In genomic region chr4:155251147-155251546, GRCm38 (mm10) we compare ENCODE assay signal across 8 mouse cellular contexts. TPM values are rescaled to one million over a fixed set of nuclear protein-coding genes. Genes with fewer than 3 reads are reported as not detected.
A peak's percentile ranks its signal among the peaks of the same experiment; 100 is the strongest.
DNase-seq lines count a peak whose midpoint lies in the region; ATAC-seq lines count a peak whose summit lies in the region.

No protein-coding gene starts in this region.

- 83% methylated on average over 3 of the region's 3 CpGs for WGBS in heart, embryonic 14.5 days
- WGBS in hindbrain, embryonic 10.5 days = 75% methylated on average over 3 of the region's 3 CpGs
- 65% methylated on average over 3 of the region's 3 CpGs for WGBS in midbrain, embryonic 11.5 days

- DNase-seq in heart, adult 18-20 months = no peak
- peak; percentile 88 for DNase-seq in brain, adult 2 months (ENCODE audit: low read depth, low spot score)
- no peak for DNase-seq in hindbrain, embryonic 10.5 days (ENCODE audit: low spot score)
- no peak for DNase-seq in midbrain, embryonic 11.5 days (ENCODE audit: low spot score, missing footprints)
- DNase-seq in right cerebral cortex, postnatal 25 days = no peak
- DNase-seq in gastrocnemius, postnatal 10 days = no peak
- no peak for DNase-seq in embryo, embryonic 10 days (ENCODE audit: low spot score)

- H3K4me2 ChIP-seq in heart, embryonic 14.5 days (ENCODE audit: low read length) = peak overlapping the region; percentile 84
- peak overlapping the region; percentile 96 for H3K4me2 ChIP-seq in midbrain, embryonic 11.5 days

- H3K36me3 ChIP-seq in heart, embryonic 14.5 days (ENCODE audit: control insufficient read depth, insufficient read depth, low read length) = peaks cover 4% of the 10 kb centered on the region; the same call in 1 of the 2 replicates
- peaks cover 26% of the 10 kb centered on the region for H3K36me3 ChIP-seq in hindbrain, embryonic 10.5 days
- H3K36me3 ChIP-seq in midbrain, embryonic 11.5 days (ENCODE audit: control insufficient read depth, insufficient read depth, low read length) = 0 out of 2 replicates have a peak, but pooled peaks cover 4% of the 10 kb centered on the region

- H3K4me1 ChIP-seq in heart, embryonic 14.5 days (ENCODE audit: control insufficient read depth in 2 of 2, insufficient read depth in 2 of 2, low read length in 2 of 2) = peaks cover 3 to 13% of the 10 kb centered on the region in 2 experiments
- H3K4me1 ChIP-seq in hindbrain, embryonic 10.5 days (replicated peaks) = peaks cover 47% of the 10 kb centered on the region
- H3K4me1 ChIP-seq in midbrain, embryonic 11.5 days (ENCODE audit: control insufficient read depth, insufficient read depth, low read length) = peaks cover 20% of the 10 kb centered on the region

- no peaks in the 10 kb centered on the region for H3K9me3 ChIP-seq in heart, embryonic 14.5 days (ENCODE audit: control insufficient read depth, low read length)
- no peaks in the 10 kb centered on the region for H3K9me3 ChIP-seq in hindbrain, embryonic 10.5 days
- H3K9me3 ChIP-seq in midbrain, embryonic 11.5 days (ENCODE audit: control insufficient read depth, low read length) = no peaks in the 10 kb centered on the region; the same call in 1 of the 2 replicates

- peak overlapping the region in 1 of 2 experiments; percentile 74; a peak in 1 of 4 replicates for H3K4me3 ChIP-seq in heart, embryonic 14.5 days (ENCODE audit: control insufficient read depth in 1 of 2, insufficient read depth in 1 of 2, low read depth in 1 of 2, low read length in 2 of 2)
- H3K4me3 ChIP-seq in hindbrain, embryonic 10.5 days = peak overlapping the region; percentile 73
- H3K4me3 ChIP-seq in midbrain, embryonic 11.5 days (ENCODE audit: low read depth, low read length) = peak overlapping the region; percentile 67

- ATAC-seq in heart, embryonic 14.5 days (ENCODE audit: insufficient number of reproducible peaks, insufficient read depth, low FRiP score, low read depth) = no peak
- no peak for ATAC-seq in midbrain, embryonic 11.5 days (ENCODE audit: low FRiP score)

- H3K9ac ChIP-seq in heart, embryonic 14.5 days (ENCODE audit: low read length) = peak overlapping the region; percentile 89
- peak overlapping the region; percentile 88 for H3K9ac ChIP-seq in midbrain, embryonic 11.5 days (ENCODE audit: low read length)

- no peaks in the 10 kb centered on the region for H3K27me3 ChIP-seq in heart, embryonic 14.5 days (ENCODE audit: control insufficient read depth, insufficient read depth, low read length)
- H3K27me3 ChIP-seq in hindbrain, embryonic 10.5 days (ENCODE audit: insufficient read depth, poor library complexity, severe bottlenecking) = no peaks in the 10 kb centered on the region
- H3K27me3 ChIP-seq in midbrain, embryonic 11.5 days (ENCODE audit: control insufficient read depth, insufficient read depth, low read length) = no peaks in the 10 kb centered on the region

- H3K27ac ChIP-seq in heart, embryonic 14.5 days (replicated peaks in 1 of 2; ENCODE audit: control insufficient read depth in 1 of 2, insufficient read depth in 1 of 2, low read depth in 2 of 2, low read length in 2 of 2) = no peak overlapping the region
- H3K27ac ChIP-seq in hindbrain, embryonic 10.5 days = peak overlapping the region; percentile 98
- H3K27ac ChIP-seq in midbrain, embryonic 11.5 days (ENCODE audit: low read depth, low read length) = no peak overlapping the region

RNA-seq across cellular contexts. Expression of gene Faap20, which starts 1.5 kb away (rescaled TPM):
- 68.5 and 74.8 TPM in 2 replicates for polyA plus RNA-seq in heart, embryonic 14.5 days (2014; fragmentation: Nextera tagmentation; extraction: Ambion mirVana)
- 10 to 100 TPM; 19.2 to 20.3 TPM for total RNA-seq in heart, adult 18-20 months (2021)
- 115 and 118 TPM in 2 replicates for polyA plus RNA-seq in hindbrain, embryonic 10.5 days (2016; fragmentation: Nextera tagmentation; extraction: Ambion mirVana)
- 101 and 110 TPM in 2 replicates for polyA plus RNA-seq in midbrain, embryonic 11.5 days (2014; fragmentation: Nextera tagmentation; extraction: Ambion mirVana)
- total RNA-seq in gastrocnemius, postnatal 10 days (2021) = 10 to 100 TPM; 18.9 to 26.4 TPM

RNA-seq across cellular contexts. Expression of gene Ski, which starts 28.8 kb away (rescaled TPM):
- polyA plus RNA-seq in heart, embryonic 14.5 days (2014; fragmentation: Nextera tagmentation; extraction: Ambion mirVana) = 16.2 TPM in 2 replicates
- 10 to 100 TPM; 48.6 to 50.2 TPM for total RNA-seq in heart, adult 18-20 months (2021)
- polyA plus RNA-seq in hindbrain, embryonic 10.5 days (2016; fragmentation: Nextera tagmentation; extraction: Ambion mirVana) = 9.3 and 10.1 TPM in 2 replicates
- 12.7 and 13.6 TPM in 2 replicates for polyA plus RNA-seq in midbrain, embryonic 11.5 days (2014; fragmentation: Nextera tagmentation; extraction: Ambion mirVana)
- total RNA-seq in gastrocnemius, postnatal 10 days (2021) = 10 to 100 TPM; 68.1 to 79.6 TPM
